Mouse (Mus musculus) kidney, adult 18-20 months (tissue): Measurements from ENCODE around the gene Vmn1r176.
"Not testable (repeated sequence)": the region's sequence is repeated elsewhere in the genome, so short reads cannot be mapped to it uniquely, and the experiment has no call there.

Source experiments
- DNase-seq: peaks from one replicate; pipeline ENCODE4 v3.0.0; 2021

Gene Vmn1r176

DNA sequence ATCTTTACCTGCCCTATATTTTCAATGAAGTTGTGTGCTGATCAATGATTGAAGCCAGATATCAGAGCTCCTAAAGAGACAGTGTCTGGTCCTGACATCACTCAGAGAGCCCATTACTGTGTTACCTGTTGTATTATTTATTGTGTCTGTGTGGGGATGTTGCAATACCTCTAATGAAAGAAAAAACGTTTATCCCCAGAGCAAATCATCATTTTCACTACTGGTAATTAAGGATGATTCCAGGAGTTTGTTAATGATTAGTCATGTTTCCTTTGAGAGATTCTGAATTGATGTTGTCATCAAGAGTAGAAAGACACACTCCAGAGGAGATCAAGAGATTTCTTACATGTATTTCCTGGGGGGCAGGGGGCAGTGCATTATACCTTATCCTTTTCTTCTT, at the start of gene Vmn1r176:
Gene Vmn1r176 (minus strand): TSS at position 101 of the 400 bp plus-strand sequence.
- not testable (repeated sequence) for DNase-seq

DNA sequence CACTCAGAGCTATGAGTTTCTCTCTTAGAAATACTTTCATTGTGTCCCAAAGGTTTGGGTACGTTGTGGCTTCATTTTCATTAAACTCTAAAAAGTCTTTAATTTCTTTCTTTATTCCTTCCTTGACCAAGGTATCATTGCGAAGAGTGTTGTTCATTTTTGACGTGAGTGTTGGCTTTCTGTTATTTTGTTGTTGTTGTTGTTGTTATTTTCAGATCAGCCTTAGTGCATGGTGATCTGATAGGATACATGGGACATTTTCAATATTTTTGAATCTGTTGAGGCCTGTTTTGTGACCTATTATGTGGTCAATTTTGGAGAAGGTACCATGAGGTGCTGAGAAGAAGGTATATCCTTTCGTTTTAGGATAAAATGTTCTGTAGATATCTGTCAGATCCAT, 39.7 kb upstream of the Vmn1r176 start:
- DNase-seq = not testable (repeated sequence)

DNA sequence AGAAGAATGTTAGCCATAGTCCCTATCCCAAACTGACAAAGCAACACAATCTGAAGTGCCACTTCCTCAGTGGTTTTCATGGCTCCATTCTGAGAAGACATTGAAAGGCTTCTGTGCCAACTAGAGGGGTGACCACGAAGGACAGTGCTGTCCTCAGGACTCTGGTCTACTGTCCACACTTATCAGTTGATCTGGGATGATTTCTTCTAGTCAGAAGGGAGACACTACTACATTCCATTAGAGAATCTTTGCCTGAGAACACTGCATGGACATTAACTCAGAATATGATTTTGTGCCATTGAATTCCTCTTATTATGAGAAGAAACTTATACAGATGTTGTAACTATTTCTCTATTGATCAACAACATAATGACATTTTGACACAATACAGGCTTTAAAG, 29.2 kb upstream of the Vmn1r176 start, which contains the start of gene Vmn1r177:
Gene Vmn1r177 (minus strand): TSS at position 101 of the 400 bp plus-strand sequence.
- DNase-seq = not testable (repeated sequence)

GRCm38 (mm10) chr7:23810543-23810942, 26.6 kb downstream of the Vmn1r176 start, which contains the start of gene Vmn1r175:
Gene Vmn1r175, minus strand, starts transcription at chr7:23810643.
- DNase-seq = not testable (repeated sequence)

- no peak for DNase-seq
Observed at GRCm38 (mm10) chr7:23784526-23784925, 52.6 kb downstream of the Vmn1r176 start.
